Mouse (Mus musculus) heart, embryonic 12.5 days (tissue): ENCODE measurements around the gene Cep57l1. TPM values are rescaled to one million over a fixed set of nuclear protein-coding genes. Genes with fewer than 3 reads are reported as not detected.

Experiments
- ATAC-seq: fragments of 200-750 bp; cut with Nextera tagmentation; 2 replicates; pipeline ENCODE4 v1.8.0; 2017; ENCODE audit warnings: moderate TSS enrichment, moderate library complexity; ENCODE audit not compliant: insufficient number of reproducible peaks, low FRiP score
- H3K27ac ChIP-seq: fragments of 300-500 bp; sonication (generic); 2 replicates; pipeline ENCODE4 v1.5.1; 2016; ENCODE audit warnings: mild to moderate bottlenecking, moderate library complexity; ENCODE audit not compliant: poor library complexity, severe bottlenecking
- H3K27me3 ChIP-seq: fragments of 300-500 bp; sonication (generic); replicated peaks from 2 replicates; pipeline ENCODE4 v1.6.1; 2016; ENCODE audit warnings: mild to moderate bottlenecking, moderate library complexity
- H3K36me3 ChIP-seq: fragments of 300-500 bp; sonication (generic); 2 replicates; pipeline ENCODE4 v1.6.1; 2016; ENCODE audit warnings: mild to moderate bottlenecking, moderate library complexity
- H3K4me1 ChIP-seq: fragments of 300-500 bp; sonication (generic); replicated peaks from 2 replicates; pipeline ENCODE4 v1.6.1; 2016; ENCODE audit warnings: mild to moderate bottlenecking
- H3K4me2 ChIP-seq: fragments of 300-500 bp; sonication (generic); 2 replicates; pipeline ENCODE4 v1.6.1; 2016; ENCODE audit warnings: mild to moderate bottlenecking, moderate library complexity
- H3K4me3 ChIP-seq: fragments of 300-500 bp; sonication (generic); 2 replicates; pipeline ENCODE4 v1.5.1; 2016; ENCODE audit warnings: mild to moderate bottlenecking
- H3K9ac ChIP-seq: fragments of 300-500 bp; sonication (generic); 2 replicates; pipeline ENCODE4 v1.6.1; 2016; ENCODE audit warnings: mild to moderate bottlenecking, moderate library complexity
- H3K9me3 ChIP-seq: fragments of 300-500 bp; sonication (generic); replicated peaks from 2 replicates; pipeline ENCODE4 v1.6.1; 2016; ENCODE audit warnings: mild to moderate bottlenecking, moderate library complexity
- WGBS: fragments of 180-500 bp; shearing (Covaris S2); methylation state at CpG from one replicate; pipeline ENCODE4 v1.1.7; 2016; 5-methylcytosine and 5-hydroxymethylcytosine counted together
- microRNA-seq: library from miRNA; unstranded; fragments of <30 nt; microRNA quantifications from one replicate; pipeline ENCODE4, GENCODE M21; 2017
- polyA plus RNA-seq: library from polyadenylated mRNA; unstranded; fragments of >200 nt; fragmentation: Nextera tagmentation; extraction: Ambion mirVana; gene quantifications from 2 replicates; pipeline ENCODE4 v1.2.1, GENCODE M21; 2016

Gene Cep57l1
- polyA plus RNA-seq, 1 experiment from 2014 or later: 21.8 TPM

- WGBS: 72% methylated on average over 6 of the region's 6 CpGs
- Histone ChIP-seq H3K4me1 (peaks cover 8% of the 10 kb centered on the region; the same call in 1 of the 2 replicates), H3K4me3 (no peak overlapping the region), H3K27ac (no peak overlapping the region), H3K27me3 (no peaks in the 10 kb centered on the region), H3K36me3 (no peaks in the 10 kb centered on the region), H3K9me3 (no peaks in the 10 kb centered on the region), H3K9ac (no peak overlapping the region), H3K4me2 (no peak overlapping the region)
- no peak for ATAC-seq
Measured at GRCm38 (mm10) chr10:41676661-41677061, 133.0 kb downstream of the Cep57l1 start.

GRCm38 (mm10) chr10:41675842-41676571, 133.7 kb downstream of the Cep57l1 start:
- Histone ChIP-seq H3K27ac (no peak overlapping the region), H3K9ac (no peak overlapping the region), H3K27me3 (no peaks in the 10 kb centered on the region), H3K4me2 (no peak overlapping the region), H3K9me3 (no peaks in the 10 kb centered on the region), H3K4me3 (no peak overlapping the region), H3K4me1 (peaks cover 8% of the 10 kb centered on the region; the same call in 1 of the 2 replicates), H3K36me3 (no peaks in the 10 kb centered on the region)
- ATAC-seq: no peak
- WGBS: 80% methylated on average over 6 of the region's 6 CpGs

GRCm38 (mm10) chr10:41675243-41675642, 134.4 kb downstream of the Cep57l1 start:
- Histone ChIP-seq H3K9ac (no peak overlapping the region), H3K4me3 (no peak overlapping the region), H3K4me2 (no peak overlapping the region), H3K36me3 (no peaks in the 10 kb centered on the region), H3K4me1 (peaks cover 8% of the 10 kb centered on the region; the same call in 1 of the 2 replicates), H3K27ac (no peak overlapping the region), H3K27me3 (no peaks in the 10 kb centered on the region), H3K9me3 (no peaks in the 10 kb centered on the region)
- ATAC-seq: no peak
- 63% methylated on average over 6 of the region's 6 CpGs for WGBS

- 84% methylated on average over 3 of the region's 3 CpGs for WGBS
- Histone ChIP-seq H3K4me1 (peaks cover 8% of the 10 kb centered on the region; the same call in 1 of the 2 replicates), H3K9me3 (no peaks in the 10 kb centered on the region), H3K4me2 (no peak overlapping the region), H3K36me3 (no peaks in the 10 kb centered on the region), H3K9ac (no peak overlapping the region), H3K27ac (no peak overlapping the region), H3K4me3 (no peak overlapping the region), H3K27me3 (no peaks in the 10 kb centered on the region)
- ATAC-seq: no peak
Measured at GRCm38 (mm10) chr10:41674362-41674761, 135.3 kb downstream of the Cep57l1 start.

GRCm38 (mm10) chr10:41670196-41670595, 139.5 kb downstream of the Cep57l1 start:
- Histone ChIP-seq H3K4me3 (no peak overlapping the region), H3K9ac (no peak overlapping the region), H3K9me3 (no peaks in the 10 kb centered on the region), H3K36me3 (no peaks in the 10 kb centered on the region), H3K4me1 (no peaks in the 10 kb centered on the region), H3K27me3 (no peaks in the 10 kb centered on the region), H3K27ac (no peak overlapping the region), H3K4me2 (no peak overlapping the region)
- ATAC-seq: no peak
- 71% methylated on average over 5 of the region's 5 CpGs for WGBS

Small RNAs within 50 kb of the gene (microRNA-seq; reads per million reads assigned to microRNA genes)
- not detected for gene Mir3473b

Other genes starting within 250 kb of the Cep57l1 start
- gene Ccdc162, start 93.2 kb downstream of the Cep57l1 start, polyA plus RNA-seq: 0.34 and 0.37 TPM in 2 replicates
- gene Sesn1, start 64 bp upstream of the Cep57l1 start, polyA plus RNA-seq: 27.8 and 28.6 TPM in 2 replicates
- 1.2 and 1.7 TPM in 2 replicates for gene Armc2, start 208.6 kb upstream of the Cep57l1 start, polyA plus RNA-seq